Mouse (Mus musculus) liver, embryonic 14.5 days (tissue): ENCODE measurements around the gene Dmgdh.

Experiments used
- CTCF ChIP-seq: IDR thresholded peaks from 2 replicates; pipeline ENCODE4 v1.5.1; 2016; ENCODE audit warnings: antibody characterized with exemption, low read depth, control low read depth
- EP300 ChIP-seq: IDR thresholded peaks from 2 replicates; pipeline ENCODE4 v1.6.1; 2016; ENCODE audit warnings: antibody characterized with exemption, low read depth

- TF ChIP-seq CTCF (no peak), EP300 (no peak)
These were observed 83.3 kb downstream of the Dmgdh start for GRCm38 (mm10) chr13:93757514-93757913.
